Mouse (Mus musculus): ENCODE results near the gene Olfr849.

The Olfr849 gene

DNA sequence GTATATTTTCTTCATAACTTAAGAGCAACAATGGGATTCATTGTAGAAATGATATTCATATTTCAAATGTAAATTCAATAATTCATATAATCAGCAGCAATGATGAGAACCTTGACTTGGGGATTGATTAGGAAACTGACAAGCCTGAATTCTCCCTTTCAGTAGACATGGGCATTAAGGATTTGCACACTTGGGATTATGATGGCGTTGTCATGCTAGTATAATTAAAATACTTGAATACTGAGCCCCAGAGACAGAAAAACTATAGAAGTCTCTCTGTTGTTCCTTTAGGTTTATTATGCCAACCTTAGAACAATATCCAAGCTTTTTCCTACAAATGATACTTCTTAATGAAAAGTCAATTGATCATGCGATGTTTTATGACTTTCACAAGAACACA, at the start of gene Olfr849:
Gene Olfr849 (plus strand): TSS at position 301 of the 400 bp plus-strand sequence.
- DNase-seq: no peak

GRCm38 (mm10) chr9:19478148-19478547, 38.1 kb downstream of the Olfr849 start, which contains the start of gene Olfr850:
TSS of gene Olfr850 (minus strand) at chr9:19478248.
- DNase-seq: no peak

GRCm38 (mm10) chr9:19492995-19493394, 52.9 kb downstream of the Olfr849 start, which contains the start of gene Olfr851:
TSS of gene Olfr851 (plus strand) at chr9:19493295.
- DNase-seq: no peak

Data from lung, postnatal 4 days (tissue).